Mouse (Mus musculus): Measurements from ENCODE around the gene Klhl12. TPM values are rescaled to one million over a fixed set of nuclear protein-coding genes. Genes with fewer than 3 reads are reported as not detected.
A peak's percentile ranks its signal among the peaks of the same experiment; 100 is the strongest.
"Not testable (repeated sequence)": the region's sequence is repeated elsewhere in the genome, so short reads cannot be mapped to it uniquely, and the experiment has no call there.

The Klhl12 gene
- polyA plus RNA-seq, 1 experiment from 2014 or later = 31.7 TPM

- H3K4me3 ChIP-seq = no peak overlapping the region
- H3K27ac ChIP-seq = no peak overlapping the region
- no peaks in the 10 kb centered on the region for H3K9me3 ChIP-seq
- WGBS = 82% methylated on average over 5 of the region's 5 CpGs
- peaks cover 86% of the 10 kb centered on the region for H3K36me3 ChIP-seq
- no peaks in the 10 kb centered on the region for H3K27me3 ChIP-seq (ENCODE audit: insufficient read depth, poor library complexity, severe bottlenecking)
- no peak for DNase-seq (ENCODE audit: low spot score)
- no peaks in the 10 kb centered on the region for H3K4me1 ChIP-seq (replicated peaks)
Measured at GRCm38 (mm10) chr1:134426289-134426688, 29.0 kb upstream of the Klhl12 start.

- 82% methylated on average over 10 of the region's 10 CpGs for WGBS
- no peak overlapping the region for H3K4me3 ChIP-seq
- peaks cover 59% of the 10 kb centered on the region for H3K36me3 ChIP-seq
- H3K27me3 ChIP-seq (ENCODE audit: insufficient read depth, poor library complexity, severe bottlenecking) = no peaks in the 10 kb centered on the region
- H3K27ac ChIP-seq = no peak overlapping the region
- no peak for DNase-seq (ENCODE audit: low spot score)
- no peaks in the 10 kb centered on the region for H3K4me1 ChIP-seq (replicated peaks)
- no peaks in the 10 kb centered on the region for H3K9me3 ChIP-seq
Measured at GRCm38 (mm10) chr1:134433002-134433401, 22.3 kb upstream of the Klhl12 start.

- peaks cover 54% of the 10 kb centered on the region for H3K36me3 ChIP-seq
- H3K9me3 ChIP-seq = no peaks in the 10 kb centered on the region
- no peaks in the 10 kb centered on the region for H3K4me1 ChIP-seq (replicated peaks)
- no peak overlapping the region for H3K4me3 ChIP-seq
- DNase-seq (ENCODE audit: low spot score) = no peak
- no peaks in the 10 kb centered on the region for H3K27me3 ChIP-seq (ENCODE audit: insufficient read depth, poor library complexity, severe bottlenecking)
- H3K27ac ChIP-seq = no peak overlapping the region
- WGBS = 91% methylated on average over 4 of the region's 4 CpGs
Measured at GRCm38 (mm10) chr1:134433473-134433872, 21.9 kb upstream of the Klhl12 start.

- Histone ChIP-seq H3K36me3 (peaks cover 35% of the 10 kb centered on the region), H3K9me3 (no peaks in the 10 kb centered on the region), H3K4me3 (no peak overlapping the region), H3K4me1 (replicated peaks) (no peaks in the 10 kb centered on the region), H3K27me3 (ENCODE audit: insufficient read depth, poor library complexity, severe bottlenecking) (no peaks in the 10 kb centered on the region), H3K27ac (no peak overlapping the region)
- peak; percentile 20 for DNase-seq (ENCODE audit: low spot score)
- WGBS = 30% methylated on average over 4 of the region's 4 CpGs
Measured at GRCm38 (mm10) chr1:134435414-134435813, 19.9 kb upstream of the Klhl12 start.

GRCm38 (mm10) chr1:134440437-134440836 lies 14.9 kb upstream of the Klhl12 start:
- Histone ChIP-seq H3K36me3 (no peaks in the 10 kb centered on the region), H3K4me1 (replicated peaks) (no peaks in the 10 kb centered on the region), H3K27ac (no peak overlapping the region), H3K4me3 (no peak overlapping the region), H3K9me3 (no peaks in the 10 kb centered on the region), H3K27me3 (ENCODE audit: insufficient read depth, poor library complexity, severe bottlenecking) (no peaks in the 10 kb centered on the region)
- WGBS = 90% methylated on average over 6 of the region's 6 CpGs
- DNase-seq (ENCODE audit: low spot score) = no peak

- WGBS = 93% methylated on average over 8 of the region's 10 CpGs
Measured at GRCm38 (mm10) chr1:134441737-134442136, 13.6 kb upstream of the Klhl12 start.

GRCm38 (mm10) chr1:134442394-134442793 lies 12.9 kb upstream of the Klhl12 start:
- Histone ChIP-seq H3K9me3 (no peaks in the 10 kb centered on the region), H3K36me3 (no peaks in the 10 kb centered on the region), H3K27ac (no peak overlapping the region), H3K4me1 (replicated peaks) (no peaks in the 10 kb centered on the region), H3K27me3 (ENCODE audit: insufficient read depth, poor library complexity, severe bottlenecking) (no peaks in the 10 kb centered on the region), H3K4me3 (no peak overlapping the region)
- no peak for DNase-seq (ENCODE audit: low spot score)
- WGBS = 98% methylated on average over 3 of the region's 3 CpGs

More at GRCm38 (mm10) chr1:134441737-134442136, 13.6 kb upstream of the Klhl12 start:
- not testable (repeated sequence) for H3K36me3 ChIP-seq; DNase-seq (ENCODE audit: low spot score); H3K27ac ChIP-seq; H3K27me3 ChIP-seq (ENCODE audit: insufficient read depth, poor library complexity, severe bottlenecking); H3K4me1 ChIP-seq (replicated peaks); H3K4me3 ChIP-seq; H3K9me3 ChIP-seq

GRCm38 (mm10) chr1:134443288-134443687 lies 12.0 kb upstream of the Klhl12 start:
- H3K27me3 ChIP-seq (ENCODE audit: insufficient read depth, poor library complexity, severe bottlenecking); H3K27ac ChIP-seq; DNase-seq (ENCODE audit: low spot score); H3K36me3 ChIP-seq; H3K9me3 ChIP-seq; H3K4me3 ChIP-seq; H3K4me1 ChIP-seq (replicated peaks): not testable (repeated sequence)
- 83% methylated on average over 1 of the region's 1 CpGs for WGBS

GRCm38 (mm10) chr1:134445418-134445817 lies 9.9 kb upstream of the Klhl12 start:
- H3K4me3 ChIP-seq = no peak overlapping the region
- H3K27me3 ChIP-seq (ENCODE audit: insufficient read depth, poor library complexity, severe bottlenecking) = no peaks in the 10 kb centered on the region
- DNase-seq (ENCODE audit: low spot score) = no peak
- no peaks in the 10 kb centered on the region for H3K36me3 ChIP-seq
- no peaks in the 10 kb centered on the region for H3K4me1 ChIP-seq (replicated peaks)
- WGBS = 89% methylated on average over 2 of the region's 2 CpGs
- no peak overlapping the region for H3K27ac ChIP-seq
- no peaks in the 10 kb centered on the region for H3K9me3 ChIP-seq

- DNase-seq (ENCODE audit: low spot score); H3K27me3 ChIP-seq (ENCODE audit: insufficient read depth, poor library complexity, severe bottlenecking); H3K9me3 ChIP-seq; H3K27ac ChIP-seq; H3K36me3 ChIP-seq; H3K4me3 ChIP-seq; H3K4me1 ChIP-seq (replicated peaks): not testable (repeated sequence)
- WGBS = 81% methylated on average over 3 of the region's 3 CpGs
Measured at GRCm38 (mm10) chr1:134448537-134448936, 6.8 kb upstream of the Klhl12 start.

GRCm38 (mm10) chr1:134450201-134450600 lies 5.1 kb upstream of the Klhl12 start:
- WGBS = 85% methylated on average over 4 of the region's 4 CpGs
- Histone ChIP-seq H3K4me1 (replicated peaks) (peaks cover 8% of the 10 kb centered on the region; the same call in 1 of the 2 replicates), H3K27me3 (ENCODE audit: insufficient read depth, poor library complexity, severe bottlenecking) (no peaks in the 10 kb centered on the region), H3K36me3 (no peaks in the 10 kb centered on the region), H3K4me3 (no peak overlapping the region), H3K9me3 (no peaks in the 10 kb centered on the region), H3K27ac (no peak overlapping the region)
- no peak for DNase-seq (ENCODE audit: low spot score)

GRCm38 (mm10) chr1:134450986-134451385 lies 4.3 kb upstream of the Klhl12 start:
- DNase-seq (ENCODE audit: low spot score) = peak; percentile 20
- H3K4me1 ChIP-seq (replicated peaks) = peaks cover 11% of the 10 kb centered on the region
- no peaks in the 10 kb centered on the region for H3K36me3 ChIP-seq
- H3K4me3 ChIP-seq = no peak overlapping the region
- H3K27ac ChIP-seq = no peak overlapping the region
- 52% methylated on average over 3 of the region's 3 CpGs for WGBS
- no peaks in the 10 kb centered on the region for H3K27me3 ChIP-seq (ENCODE audit: insufficient read depth, poor library complexity, severe bottlenecking)
- no peaks in the 10 kb centered on the region for H3K9me3 ChIP-seq

GRCm38 (mm10) chr1:134456060-134456459 lies 729 bp downstream of the Klhl12 start:
- no peak overlapping the region for H3K27ac ChIP-seq
- no peak for DNase-seq (ENCODE audit: low spot score)
- no peaks in the 10 kb centered on the region for H3K9me3 ChIP-seq
- peaks cover 29% of the 10 kb centered on the region for H3K36me3 ChIP-seq
- 24% methylated on average over 5 of the region's 5 CpGs for WGBS
- H3K4me3 ChIP-seq = peak overlapping the region; percentile 89
- H3K27me3 ChIP-seq (ENCODE audit: insufficient read depth, poor library complexity, severe bottlenecking) = no peaks in the 10 kb centered on the region
- H3K4me1 ChIP-seq (replicated peaks) = peaks cover 21% of the 10 kb centered on the region

- H3K4me3 ChIP-seq = no peak overlapping the region
- no peak overlapping the region for H3K27ac ChIP-seq
- no peaks in the 10 kb centered on the region for H3K27me3 ChIP-seq (ENCODE audit: insufficient read depth, poor library complexity, severe bottlenecking)
- DNase-seq (ENCODE audit: low spot score) = no peak
- no peaks in the 10 kb centered on the region for H3K9me3 ChIP-seq
- 93% methylated on average over 7 of the region's 7 CpGs for WGBS
- H3K36me3 ChIP-seq = peaks cover 50% of the 10 kb centered on the region
- peaks cover 21% of the 10 kb centered on the region for H3K4me1 ChIP-seq (replicated peaks)
Measured at GRCm38 (mm10) chr1:134458139-134458727, 2.9 kb downstream of the Klhl12 start.

All from hindbrain, embryonic 10.5 days (tissue).